Mouse (Mus musculus) thymus, adult 2 months (tissue): ENCODE results near the gene Trio. TPM values are rescaled to one million over a fixed set of nuclear protein-coding genes. Genes with fewer than 3 reads are reported as not detected.

Experiments
- DNase-seq: peaks from one replicate; pipeline ENCODE4 v3.0.0; 2021
- H3K27ac ChIP-seq: fragments of 200-500 bp; 2 replicates; pipeline ENCODE4 v1.5.1; 2012; ENCODE audit warnings: low read length, control low read depth; ENCODE audit not compliant: control insufficient read depth, insufficient read depth
- H3K27me3 ChIP-seq: fragments of 200-500 bp; 2 replicates; pipeline ENCODE4 v1.6.1; 2012; ENCODE audit warnings: mild to moderate bottlenecking, low read length, moderate library complexity, mixed read lengths; ENCODE audit not compliant: control insufficient read depth, insufficient read depth
- H3K36me3 ChIP-seq: fragments of 200-500 bp; 2 replicates; pipeline ENCODE4 v1.6.1; 2012; ENCODE audit warnings: mild to moderate bottlenecking, low read length, moderate library complexity; ENCODE audit not compliant: control insufficient read depth, insufficient read depth
- H3K4me1 ChIP-seq: fragments of 200-500 bp; replicated peaks from 2 replicates; pipeline ENCODE4 v1.6.1; 2012; ENCODE audit warnings: low read length; ENCODE audit not compliant: control insufficient read depth, insufficient read depth
- H3K4me3 ChIP-seq: fragments of 200-500 bp; 2 replicates; pipeline ENCODE4 v1.5.1; 2012; ENCODE audit warnings: mild to moderate bottlenecking, low read length, control low read depth, moderate library complexity; ENCODE audit not compliant: control insufficient read depth, insufficient read depth
- CTCF ChIP-seq: fragments of 200-500 bp; IDR thresholded peaks from 2 replicates; pipeline ENCODE4 v1.5.1; 2012; ENCODE audit warnings: mild to moderate bottlenecking, control low read depth, low read length, moderate library complexity, borderline replicate concordance; ENCODE audit not compliant: control insufficient read depth, poor library complexity, insufficient read depth; ENCODE audit errors: extremely low read depth
- POLR2A ChIP-seq: fragments of 200-500 bp; IDR thresholded peaks from 2 replicates; pipeline ENCODE4 v1.6.1; 2012; ENCODE audit warnings: mild to moderate bottlenecking, low read length, control low read depth, moderate library complexity; ENCODE audit not compliant: control insufficient read depth, poor library complexity, insufficient read depth; ENCODE audit errors: extremely low read depth
- WGBS: fragments of 180-500 bp; shearing (Covaris S2); methylation state at CpG from one replicate; pipeline ENCODE4 v1.1.7; 2018; 5-methylcytosine and 5-hydroxymethylcytosine counted together
- polyA plus RNA-seq: library from polyadenylated mRNA; depleted of rRNA; stranded (reverse); fragments of >200 nt; gene quantifications from 2 replicates; pipeline ENCODE4 v1.2.3, GENCODE M21; 2012

Gene Trio
- polyA plus RNA-seq, 1 experiment, result 24.9 TPM

GRCm38 (mm10) chr15:27920751-27921150 lies 104.9 kb downstream of the Trio start:
- WGBS, result 66% methylated on average over 3 of the region's 3 CpGs
- Histone ChIP-seq H3K36me3 (no peaks in the 10 kb centered on the region), H3K4me3 (no peak overlapping the region), H3K4me1 (peaks cover 12% of the 10 kb centered on the region), H3K27me3 (no peaks in the 10 kb centered on the region), H3K27ac (no peak overlapping the region)
- DNase-seq, result no peak
- TF ChIP-seq POLR2A (no peak), CTCF (no peak)

GRCm38 (mm10) chr15:27919540-27919939 lies 106.1 kb downstream of the Trio start:
- TF ChIP-seq CTCF, result no peak
- no peak for TF ChIP-seq POLR2A
- Histone ChIP-seq H3K4me1 (0 out of 2 replicates have a peak, but pooled peaks cover 2% of the 10 kb centered on the region), H3K36me3 (no peaks in the 10 kb centered on the region), H3K27me3 (no peaks in the 10 kb centered on the region), H3K27ac (no peak overlapping the region), H3K4me3 (no peak overlapping the region)
- peak; percentile 39 for DNase-seq
- WGBS, result 22% methylated on average over 5 of the region's 5 CpGs

DNA sequence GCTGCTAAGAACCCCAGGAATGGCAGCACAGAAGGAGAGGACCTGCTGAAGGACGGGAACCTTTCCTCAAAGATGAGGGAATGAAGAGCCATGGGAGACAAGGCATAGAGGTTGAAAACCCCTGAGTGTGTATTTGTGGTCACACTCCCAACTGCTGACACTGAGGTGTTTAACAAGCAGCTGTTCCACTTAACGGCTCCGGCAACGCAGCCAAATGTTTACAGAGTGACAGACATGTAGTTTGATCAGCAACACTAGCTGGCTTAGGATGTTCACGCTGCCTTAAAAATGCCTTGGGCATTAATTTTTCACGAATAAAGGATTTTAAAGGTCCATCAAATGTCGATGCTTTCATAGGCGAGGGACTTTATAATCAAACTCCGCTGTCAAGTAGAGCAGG lies 106.8 kb downstream of the Trio start:
- H3K4me3 ChIP-seq, result no peak overlapping the region
- no peaks in the 10 kb centered on the region for H3K36me3 ChIP-seq
- TF ChIP-seq POLR2A, result no peak
- TF ChIP-seq CTCF, result no peak
- DNase-seq, result no peak
- H3K4me1 ChIP-seq, result 0 out of 2 replicates have a peak, but pooled peaks cover 2% of the 10 kb centered on the region
- H3K27ac ChIP-seq, result no peak overlapping the region
- H3K27me3 ChIP-seq, result no peaks in the 10 kb centered on the region
- 95% methylated on average over 9 of the region's 9 CpGs for WGBS

DNA sequence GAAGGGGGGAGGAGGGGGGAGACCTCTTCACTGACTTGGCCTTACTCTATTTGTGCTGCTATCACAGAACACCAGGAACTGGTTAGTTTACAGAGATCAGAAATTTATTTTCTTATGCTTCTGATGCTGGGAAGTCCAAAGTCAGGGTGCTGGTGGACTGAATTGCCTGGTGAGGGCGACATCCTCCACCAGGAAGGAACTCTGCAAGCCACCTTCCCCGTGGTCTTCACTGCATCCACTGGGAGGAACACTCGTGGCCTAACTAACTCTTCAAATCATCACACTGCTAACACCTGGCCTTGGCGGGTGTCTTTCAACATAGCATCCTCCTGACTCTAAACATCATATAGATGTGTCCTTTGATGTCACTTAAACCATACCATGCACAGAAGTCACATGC lies 109.4 kb downstream of the Trio start:
- Histone ChIP-seq H3K4me3 (no peak overlapping the region), H3K27ac (no peak overlapping the region), H3K4me1 (no peaks in the 10 kb centered on the region), H3K36me3 (no peaks in the 10 kb centered on the region), H3K27me3 (no peaks in the 10 kb centered on the region)
- 45% methylated on average over 4 of the region's 4 CpGs for WGBS
- no peak for TF ChIP-seq CTCF
- no peak for TF ChIP-seq POLR2A
- no peak for DNase-seq

DNA sequence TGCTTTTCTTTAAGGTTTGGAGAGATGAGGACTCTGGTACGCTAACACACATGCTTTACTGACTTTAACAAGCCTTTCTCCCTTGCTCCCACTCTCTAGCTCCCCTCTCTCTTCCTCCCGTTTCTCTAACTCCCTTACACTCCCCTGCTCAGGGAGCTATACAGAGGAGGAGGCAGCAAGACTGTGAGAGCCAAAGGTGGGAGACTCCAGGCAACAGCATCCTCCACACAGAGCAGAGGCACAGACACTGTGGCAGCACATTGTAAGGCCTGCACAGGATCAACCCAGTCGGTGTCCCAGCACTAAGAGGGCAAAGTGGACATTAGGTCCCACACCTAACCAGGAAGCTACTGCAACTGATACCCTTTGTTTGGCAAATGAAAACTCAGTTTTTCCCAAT lies 112.6 kb downstream of the Trio start:
- no peak for DNase-seq
- TF ChIP-seq CTCF (no peak), POLR2A (no peak)
- no peak overlapping the region for H3K4me3 ChIP-seq
- WGBS, result 65% methylated on average over 3 of the region's 3 CpGs
- H3K27ac ChIP-seq, result no peak overlapping the region
- no peaks in the 10 kb centered on the region for H3K36me3 ChIP-seq
- no peaks in the 10 kb centered on the region for H3K4me1 ChIP-seq
- no peaks in the 10 kb centered on the region for H3K27me3 ChIP-seq

DNA sequence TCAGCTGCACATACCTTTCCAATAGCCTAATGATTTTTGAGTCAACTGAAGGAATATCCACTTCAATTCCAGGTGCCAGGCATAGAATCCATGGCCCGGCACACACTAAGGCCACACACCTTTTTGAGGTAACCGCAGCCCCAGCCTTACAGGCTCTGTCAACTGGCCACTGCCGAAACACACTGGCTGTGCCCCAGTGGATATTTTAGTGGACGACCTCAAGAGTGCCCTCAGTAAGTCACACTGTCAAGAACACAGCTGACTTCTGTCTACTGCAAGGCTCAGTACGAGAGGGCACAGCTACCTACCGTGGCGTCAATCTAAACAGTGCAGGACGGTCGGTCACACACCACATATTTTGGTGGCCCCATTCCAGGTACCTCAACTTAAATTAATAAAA lies 114.5 kb downstream of the Trio start:
- Histone ChIP-seq H3K4me3 (no peak overlapping the region), H3K27ac (no peak overlapping the region), H3K4me1 (no peaks in the 10 kb centered on the region), H3K27me3 (no peaks in the 10 kb centered on the region), H3K36me3 (no peaks in the 10 kb centered on the region)
- no peak for DNase-seq
- TF ChIP-seq CTCF (no peak), POLR2A (no peak)
- WGBS, result 97% methylated on average over 9 of the region's 9 CpGs

- TF ChIP-seq POLR2A, result no peak
- Histone ChIP-seq H3K27me3 (no peaks in the 10 kb centered on the region), H3K36me3 (no peaks in the 10 kb centered on the region), H3K4me1 (no peaks in the 10 kb centered on the region), H3K4me3 (no peak overlapping the region), H3K27ac (no peak overlapping the region)
- DNase-seq, result no peak
- 97% methylated on average over 7 of the region's 7 CpGs for WGBS
Observed at GRCm38 (mm10) chr15:27910179-27910578, 115.5 kb downstream of the Trio start.
